Mouse (Mus musculus): ENCODE measurements at regions not wholly inside any gene's neighbourhood (a gene's known extent, or its start where the extent isn't known, plus 50 kb on each side); places are given as distances from the start of the nearest gene placed in this dataset.

- CTCF ChIA-PET, result interaction anchor here (0.6 kb wide), 2 partner anchors 27 to 318 kb away, joined by 3 read pairs; no protein-coding TSS in a partner anchor
Measured at GRCm38 (mm10) chr6:78899952-78900351, 431.3 kb upstream of the Reg3g start.

- CTCF ChIA-PET, result no interaction called here
Measured at GRCm38 (mm10) chr6:78892730-78893129, 424.1 kb upstream of the Reg3g start.

DNA sequence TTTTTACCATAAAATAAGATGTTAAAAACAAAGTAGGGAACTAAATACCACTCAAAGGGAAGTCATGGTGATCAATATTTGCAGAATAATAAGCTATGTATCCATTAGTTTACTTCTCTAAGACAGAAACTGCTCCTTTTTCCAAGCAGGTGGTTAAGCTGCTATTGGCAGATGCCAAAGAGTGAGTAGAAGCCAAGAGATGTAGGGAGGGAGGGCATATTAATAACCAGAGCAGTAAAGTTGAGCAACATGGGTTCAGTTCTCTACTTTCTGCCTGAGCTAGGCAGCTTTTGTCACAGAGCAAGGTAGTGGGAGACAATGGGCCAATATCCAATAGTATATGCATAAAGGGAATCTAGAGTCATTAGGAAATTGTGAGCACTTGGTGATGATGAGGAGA is 394.4 kb upstream of the Reg3g start:
- CTCF ChIA-PET, result no interaction called here

GRCm38 (mm10) chr6:78841261-78841660 is 372.6 kb upstream of the Reg3g start:
- CTCF ChIA-PET, result no interaction called here

- CTCF ChIA-PET, result no interaction called here
Measured at GRCm38 (mm10) chr6:78825901-78826629, 357.4 kb upstream of the Reg3g start.

GRCm38 (mm10) chr6:78821251-78821650 is 352.6 kb upstream of the Reg3g start:
- CTCF ChIA-PET, result no interaction called here

DNA sequence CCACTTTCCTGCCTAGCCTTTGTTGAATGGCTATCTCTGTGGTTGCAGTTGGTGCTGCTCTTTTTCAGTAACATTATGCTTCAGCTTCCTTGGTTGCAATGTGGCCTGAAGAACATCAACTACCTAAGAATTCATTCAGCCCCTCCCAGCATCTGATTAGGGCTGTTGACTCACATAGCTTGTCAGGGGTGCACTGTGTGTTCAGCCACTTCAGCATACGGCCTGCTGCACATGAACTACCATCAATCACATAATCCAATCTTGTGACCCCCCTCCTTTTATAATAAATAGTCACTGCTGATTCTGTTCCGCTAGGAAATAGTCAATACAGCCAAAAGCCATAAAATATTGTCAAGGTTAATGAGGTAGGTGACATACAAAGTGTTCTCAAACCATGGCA is 328.3 kb upstream of the Reg3g start:
- CTCF ChIA-PET, result no interaction called here

DNA sequence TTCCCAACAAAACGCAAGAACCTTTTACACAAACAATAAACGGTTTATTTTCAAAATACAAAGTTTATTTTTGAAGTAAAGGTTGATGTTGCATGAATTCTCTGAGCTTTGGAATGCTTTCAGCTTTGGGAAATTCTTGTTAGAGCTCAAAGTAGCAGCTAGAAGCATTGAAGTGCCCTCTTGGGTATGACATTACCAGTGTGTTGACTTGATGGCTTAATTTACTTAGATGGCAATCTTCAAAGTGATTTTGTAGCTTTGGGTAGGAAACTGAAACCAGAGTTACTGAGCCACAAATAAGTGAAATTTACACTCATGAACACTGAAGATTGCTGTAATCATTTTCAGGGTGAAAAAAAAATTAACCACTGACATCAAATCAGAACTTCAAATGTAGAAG is 320.3 kb upstream of the Reg3g start:
- CTCF ChIA-PET, result no interaction called here

- CTCF ChIA-PET, result no interaction called here
Measured at GRCm38 (mm10) chr6:78757619-78758018, 288.9 kb upstream of the Reg3g start.

Data from spleen, embryonic (tissue).